Mouse (Mus musculus) kidney, embryonic 14.5 days (tissue): ENCODE results near the gene Ncbp1. TPM values are rescaled to one million over a fixed set of nuclear protein-coding genes. Genes with fewer than 3 reads are reported as not detected.

Source experiments
- ATAC-seq: fragments of 200-750 bp; cut with Nextera tagmentation; 2 replicates; pipeline ENCODE4 v1.8.0; 2017; ENCODE audit warnings: moderate number of reproducible peaks, mild to moderate bottlenecking, moderate TSS enrichment, moderate library complexity; ENCODE audit not compliant: low FRiP score, low TSS enrichment
- H3K27ac ChIP-seq: fragments of 300-500 bp; sonication (generic); 2 replicates; pipeline ENCODE4 v1.5.1; 2014; ENCODE audit warnings: low read depth, mild to moderate bottlenecking, low read length, moderate library complexity, mixed read lengths
- H3K27me3 ChIP-seq: fragments of 300-500 bp; sonication (generic); 2 replicates; pipeline ENCODE4 v1.6.1; 2014; ENCODE audit warnings: mild to moderate bottlenecking, low read length; ENCODE audit not compliant: control insufficient read depth, insufficient read depth
- H3K36me3 ChIP-seq: fragments of 300-500 bp; sonication (generic); 2 replicates; pipeline ENCODE4 v1.6.1; 2014; ENCODE audit warnings: low read length, mixed read lengths; ENCODE audit not compliant: control insufficient read depth, insufficient read depth
- H3K4me1 ChIP-seq: fragments of 300-500 bp; sonication (generic); 2 replicates; pipeline ENCODE4 v1.6.1; 2014; ENCODE audit warnings: low read length, mixed read lengths; ENCODE audit not compliant: control insufficient read depth, insufficient read depth
- H3K4me2 ChIP-seq: fragments of 300-500 bp; sonication (generic); replicated peaks from 2 replicates; pipeline ENCODE4 v1.6.1; 2014; ENCODE audit warnings: low read depth, mild to moderate bottlenecking, low read length
- H3K4me3 ChIP-seq: fragments of 300-500 bp; sonication (generic); 2 replicates; pipeline ENCODE4 v1.5.1; 2014; ENCODE audit warnings: mild to moderate bottlenecking, low read length
- H3K9ac ChIP-seq: fragments of 300-500 bp; sonication (generic); 2 replicates; pipeline ENCODE4 v1.6.1; 2014; ENCODE audit warnings: low read depth, mild to moderate bottlenecking, low read length, moderate library complexity
- H3K9me3 ChIP-seq: fragments of 300-500 bp; sonication (generic); 2 replicates; pipeline ENCODE4 v1.6.1; 2016; ENCODE audit warnings: low read length; ENCODE audit not compliant: control insufficient read depth
- WGBS: fragments of 180-500 bp; shearing (Covaris S2); extraction: QIAGEN DNeasy Blood & Tissue Kit; methylation state at CpG from one replicate; pipeline ENCODE4 v1.1.7; 2014; 5-methylcytosine and 5-hydroxymethylcytosine counted together
- polyA plus RNA-seq: library from polyadenylated mRNA; unstranded; fragments of >200 nt; fragmentation: Nextera tagmentation; extraction: Ambion mirVana; gene quantifications from 2 replicates; pipeline ENCODE4 v1.2.1, GENCODE M21; 2014

The Ncbp1 gene
- polyA plus RNA-seq, 1 experiment from 2014 or later = 106 TPM

- Histone ChIP-seq H3K9ac (no peak overlapping the region), H3K27ac (peak overlapping the region; percentile 79), H3K4me2 (no peak overlapping the region), H3K4me3 (no peak overlapping the region), H3K9me3 (peaks cover 2% of the 10 kb centered on the region; the same call in 1 of the 2 replicates), H3K4me1 (peaks cover 21% of the 10 kb centered on the region; the same call in 1 of the 2 replicates), H3K36me3 (no peaks in the 10 kb centered on the region), H3K27me3 (no peaks in the 10 kb centered on the region)
- 26% methylated on average over 7 of the region's 7 CpGs for WGBS
- peak; percentile 55 for ATAC-seq
Measured at GRCm38 (mm10) chr4:46100539-46100938, 37.9 kb upstream of the Ncbp1 start.

GRCm38 (mm10) chr4:46101211-46101711 lies 37.2 kb upstream of the Ncbp1 start:
- H3K27ac ChIP-seq = peak overlapping the region; percentile 79
- H3K36me3 ChIP-seq = no peaks in the 10 kb centered on the region
- WGBS = 8% methylated on average over 14 of the region's 14 CpGs
- no peak overlapping the region for H3K4me3 ChIP-seq
- H3K9me3 ChIP-seq = peaks cover 2% of the 10 kb centered on the region; the same call in 1 of the 2 replicates
- peak; percentile 86 for ATAC-seq
- no peak overlapping the region for H3K9ac ChIP-seq
- H3K4me2 ChIP-seq = no peak overlapping the region; the same call in 1 of the 2 replicates
- H3K4me1 ChIP-seq = peaks cover 21% of the 10 kb centered on the region; the same call in 1 of the 2 replicates
- H3K27me3 ChIP-seq = no peaks in the 10 kb centered on the region

- H3K36me3 ChIP-seq = no peaks in the 10 kb centered on the region
- ATAC-seq = no peak
Measured at GRCm38 (mm10) chr4:46102078-46102769, 36.2 kb upstream of the Ncbp1 start.

GRCm38 (mm10) chr4:46110084-46110483 lies 28.3 kb upstream of the Ncbp1 start:
- Histone ChIP-seq H3K36me3 (peaks cover 18% of the 10 kb centered on the region; the same call in 1 of the 2 replicates), H3K27ac (no peak overlapping the region), H3K9me3 (no peaks in the 10 kb centered on the region), H3K4me1 (no peaks in the 10 kb centered on the region), H3K4me3 (no peak overlapping the region), H3K27me3 (no peaks in the 10 kb centered on the region), H3K9ac (no peak overlapping the region), H3K4me2 (no peak overlapping the region)
- ATAC-seq = no peak
- WGBS = 72% methylated on average over 8 of the region's 8 CpGs

More at GRCm38 (mm10) chr4:46102078-46102769, 36.2 kb upstream of the Ncbp1 start:
- no peaks in the 10 kb centered on the region for H3K27me3 ChIP-seq
- H3K9ac ChIP-seq = no peak overlapping the region
- peaks cover 2% of the 10 kb centered on the region; the same call in 1 of the 2 replicates for H3K9me3 ChIP-seq
- no peak overlapping the region; the same call in 1 of the 2 replicates for H3K27ac ChIP-seq
- WGBS = 87% methylated on average over 10 of the region's 10 CpGs
- peaks cover 21% of the 10 kb centered on the region; the same call in 1 of the 2 replicates for H3K4me1 ChIP-seq
- H3K4me3 ChIP-seq = no peak overlapping the region
- H3K4me2 ChIP-seq = no peak overlapping the region

GRCm38 (mm10) chr4:46111361-46111760 lies 27.1 kb upstream of the Ncbp1 start:
- no peak overlapping the region for H3K27ac ChIP-seq
- peaks cover 30% of the 10 kb centered on the region for H3K36me3 ChIP-seq
- H3K4me2 ChIP-seq = no peak overlapping the region
- no peaks in the 10 kb centered on the region for H3K27me3 ChIP-seq
- WGBS = 43% methylated on average over 3 of the region's 3 CpGs
- ATAC-seq = no peak
- H3K9ac ChIP-seq = no peak overlapping the region
- H3K9me3 ChIP-seq = no peaks in the 10 kb centered on the region
- no peak overlapping the region for H3K4me3 ChIP-seq
- H3K4me1 ChIP-seq = no peaks in the 10 kb centered on the region

- ATAC-seq = no peak
- H3K27me3 ChIP-seq = no peaks in the 10 kb centered on the region
- whole genome bisulfite sequencing = 45% methylated on average over 1 of the region's 1 CpGs
- no peaks in the 10 kb centered on the region for H3K9me3 ChIP-seq
- H3K4me2 ChIP-seq = no peak overlapping the region
- H3K4me3 ChIP-seq = no peak overlapping the region
- no peaks in the 10 kb centered on the region for H3K4me1 ChIP-seq
- no peak overlapping the region for H3K9ac ChIP-seq
- H3K36me3 ChIP-seq = peaks cover 70% of the 10 kb centered on the region
- no peak overlapping the region for H3K27ac ChIP-seq
Measured at GRCm38 (mm10) chr4:46115308-46115707, 23.1 kb upstream of the Ncbp1 start.

- H3K27me3 ChIP-seq = no peaks in the 10 kb centered on the region
- no peaks in the 10 kb centered on the region for H3K9me3 ChIP-seq
- 69% methylated on average over 9 of the region's 10 CpGs for WGBS
- no peaks in the 10 kb centered on the region for H3K4me1 ChIP-seq
- no peak overlapping the region for H3K27ac ChIP-seq
- no peak overlapping the region for H3K9ac ChIP-seq
- no peak overlapping the region for H3K4me3 ChIP-seq
- no peak overlapping the region for H3K4me2 ChIP-seq
- peaks cover 83% of the 10 kb centered on the region for H3K36me3 ChIP-seq
- no peak for ATAC-seq
Measured at GRCm38 (mm10) chr4:46116544-46117175, 21.8 kb upstream of the Ncbp1 start.

GRCm38 (mm10) chr4:46117536-46117935 lies 20.9 kb upstream of the Ncbp1 start:
- no peaks in the 10 kb centered on the region for H3K27me3 ChIP-seq
- 96% methylated on average over 4 of the region's 4 CpGs for WGBS
- no peak overlapping the region for H3K9ac ChIP-seq
- H3K4me2 ChIP-seq = no peak overlapping the region
- H3K4me3 ChIP-seq = no peak overlapping the region
- no peak for ATAC-seq
- H3K9me3 ChIP-seq = no peaks in the 10 kb centered on the region
- peaks cover 92% of the 10 kb centered on the region for H3K36me3 ChIP-seq
- H3K27ac ChIP-seq = no peak overlapping the region
- H3K4me1 ChIP-seq = no peaks in the 10 kb centered on the region
